ENCODE assay signal across 16 mouse cellular contexts in the genomic region with DNA sequence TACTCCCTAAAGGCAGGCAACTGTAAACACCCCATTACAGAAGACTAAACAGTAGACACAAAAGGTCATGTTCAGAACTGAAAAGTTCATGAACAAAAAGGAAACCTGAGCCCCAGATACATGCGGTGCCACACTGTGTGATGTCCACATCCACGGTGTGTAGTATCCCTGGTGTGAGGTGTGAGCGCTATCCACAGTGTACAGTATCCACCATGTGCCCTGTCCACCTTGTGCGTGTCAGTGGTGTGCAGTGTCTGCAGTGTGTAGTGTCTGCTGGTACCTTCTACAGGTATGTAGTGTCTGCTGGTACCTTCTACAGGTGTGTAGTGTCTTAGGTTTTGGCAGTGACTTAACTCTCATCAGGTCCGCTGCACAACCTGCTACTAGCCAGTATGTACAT.
DNase-seq lines count a peak whose midpoint lies in the region; ATAC-seq and TF ChIP-seq lines count a peak whose summit lies in the region.
"Had no signal": no experiment of that assay in that cellular context is flagged by ENCODE, and none has a peak within 500 bp of the region (broad histone marks: within the 10 kb centered on the region; RNA-seq: fewer than 3 reads in every experiment).

No protein-coding gene starts in this region.

- no peak overlapping the region for H3K9ac ChIP-seq in heart, postnatal 0 days (replicated peaks; ENCODE audit: low read depth, low read length)
- no peak overlapping the region for H3K9ac ChIP-seq in limb, embryonic 15.5 days
- H3K9ac ChIP-seq in embryonic facial prominence, embryonic 13.5 days = no peak overlapping the region
- no peak overlapping the region for H3K9ac ChIP-seq in forebrain, embryonic 15.5 days (replicated peaks)

- H3K27ac ChIP-seq in heart, postnatal 0 days (ENCODE audit: low read depth) = peak overlapping the region; percentile 35; the same call in 1 of the 2 replicates
- peak overlapping the region; percentile 54; the same call in 1 of the 2 replicates for H3K27ac ChIP-seq in limb, embryonic 15.5 days
- H3K27ac ChIP-seq in limb, embryonic 10.5 days = no peak overlapping the region
- peak overlapping the region; percentile 18; the same call in 1 of the 2 replicates for H3K27ac ChIP-seq in embryonic facial prominence, embryonic 13.5 days
- H3K27ac ChIP-seq in forebrain, embryonic 15.5 days (replicated peaks) = no peak overlapping the region
- H3K27ac ChIP-seq: heart, embryonic 10.5 days had no signal

- no peak for TF ChIP-seq CTCF in heart, postnatal 0 days (IDR thresholded peaks at IDR 0.05; ENCODE audit: low read depth)

- H3K36me3 ChIP-seq in heart, postnatal 0 days (replicated peaks; ENCODE audit: control insufficient read depth, insufficient read depth, low read length) = no peaks in the 10 kb centered on the region
- H3K36me3 ChIP-seq in limb, embryonic 15.5 days = peaks cover 4% of the 10 kb centered on the region; the same call in 1 of the 2 replicates
- no peaks in the 10 kb centered on the region for H3K36me3 ChIP-seq in limb, embryonic 10.5 days
- H3K36me3 ChIP-seq in embryonic facial prominence, embryonic 13.5 days = peaks cover 4% of the 10 kb centered on the region; the same call in 1 of the 2 replicates
- H3K36me3 ChIP-seq in forebrain, embryonic 15.5 days = 0 out of 2 replicates have a peak, but pooled peaks cover 3% of the 10 kb centered on the region

- H3K4me1 ChIP-seq in heart, postnatal 0 days (ENCODE audit: control insufficient read depth, insufficient read depth) = peaks cover 83% of the 10 kb centered on the region
- peaks cover 37% of the 10 kb centered on the region for H3K4me1 ChIP-seq in limb, embryonic 15.5 days
- peaks cover 10% of the 10 kb centered on the region; the same call in 1 of the 2 replicates for H3K4me1 ChIP-seq in limb, embryonic 10.5 days
- H3K4me1 ChIP-seq in embryonic facial prominence, embryonic 13.5 days = peaks cover 77% of the 10 kb centered on the region
- H3K4me1 ChIP-seq in forebrain, embryonic 15.5 days = peaks cover 71% of the 10 kb centered on the region

- intact Hi-C loops in heart, postnatal 10 days (cut with DNase I) = no loop called here

- H3K4me3 ChIP-seq in heart, postnatal 0 days (ENCODE audit: low read depth, low read length) = no peak overlapping the region
- no peak overlapping the region for H3K4me3 ChIP-seq in limb, embryonic 15.5 days
- no peak overlapping the region for H3K4me3 ChIP-seq in limb, embryonic 10.5 days
- no peak overlapping the region for H3K4me3 ChIP-seq in embryonic facial prominence, embryonic 13.5 days
- no peak overlapping the region for H3K4me3 ChIP-seq in forebrain, embryonic 15.5 days
- H3K4me3 ChIP-seq: heart, embryonic 10.5 days had no signal

- no peak overlapping the region for H3K4me2 ChIP-seq in heart, postnatal 0 days (ENCODE audit: low read depth, low read length)
- H3K4me2 ChIP-seq in limb, embryonic 15.5 days = no peak overlapping the region
- no peak overlapping the region for H3K4me2 ChIP-seq in embryonic facial prominence, embryonic 13.5 days
- H3K4me2 ChIP-seq in forebrain, embryonic 15.5 days (replicated peaks) = no peak overlapping the region

- 86% methylated on average over 5 of the region's 5 CpGs for WGBS in heart, postnatal 0 days
- 80% methylated on average over 5 of the region's 5 CpGs for WGBS in limb, embryonic 15.5 days
- WGBS in limb, embryonic 10.5 days = 93% methylated on average over 5 of the region's 5 CpGs
- 75% methylated on average over 5 of the region's 5 CpGs for WGBS in embryonic facial prominence, embryonic 13.5 days
- 83% methylated on average over 5 of the region's 5 CpGs for WGBS in forebrain, embryonic 15.5 days

- no peak for ATAC-seq in heart, postnatal 0 days (ENCODE audit: insufficient read depth, low read depth)
- no peak for ATAC-seq in limb, embryonic 15.5 days (ENCODE audit: insufficient number of reproducible peaks, low FRiP score, low TSS enrichment, low read depth)
- ATAC-seq in embryonic facial prominence, embryonic 13.5 days (ENCODE audit: insufficient number of reproducible peaks, insufficient read depth, low FRiP score, low TSS enrichment, low read depth) = no peak
- peak; percentile 24; the same call in 1 of the 2 replicates for ATAC-seq in forebrain, embryonic 15.5 days (replicated peaks)

- H3K9me3 ChIP-seq in heart, postnatal 0 days (replicated peaks; ENCODE audit: control insufficient read depth, low read length) = no peaks in the 10 kb centered on the region
- H3K9me3 ChIP-seq in limb, embryonic 15.5 days = no peaks in the 10 kb centered on the region
- no peaks in the 10 kb centered on the region for H3K9me3 ChIP-seq in limb, embryonic 10.5 days (replicated peaks)
- no peaks in the 10 kb centered on the region for H3K9me3 ChIP-seq in embryonic facial prominence, embryonic 13.5 days
- H3K9me3 ChIP-seq in forebrain, embryonic 15.5 days = no peaks in the 10 kb centered on the region
- H3K9me3 ChIP-seq: heart, embryonic 10.5 days had no signal

- no peaks in the 10 kb centered on the region for H3K27me3 ChIP-seq in heart, postnatal 0 days (ENCODE audit: control insufficient read depth, insufficient read depth, low read length)
- no peaks in the 10 kb centered on the region for H3K27me3 ChIP-seq in limb, embryonic 15.5 days
- no peaks in the 10 kb centered on the region for H3K27me3 ChIP-seq in limb, embryonic 10.5 days (ENCODE audit: low read depth, poor library complexity, severe bottlenecking)
- no peaks in the 10 kb centered on the region for H3K27me3 ChIP-seq in embryonic facial prominence, embryonic 13.5 days
- no peaks in the 10 kb centered on the region for H3K27me3 ChIP-seq in forebrain, embryonic 15.5 days

- no peak for DNase-seq in heart, postnatal 0 days (ENCODE audit: low spot score)
- DNase-seq in heart, postnatal 10 days = no peak
- DNase-seq in limb, embryonic 10.5 days (ENCODE audit: low spot score) = no peak
- no peak for DNase-seq in thymus, postnatal 14 days
- DNase-seq: cerebellum, adult 9-10 months; gastrocnemius, postnatal 14 days; heart, postnatal 4 days; kidney, adult 8-10 months; layer of hippocampus, adult 9-11 months; lung, postnatal 4 days; right cerebral cortex, postnatal 4 days; thymus, postnatal 25 days had no signal

- TF ChIP-seq EP300 in heart, postnatal 0 days (IDR thresholded peaks at IDR 0.05; ENCODE audit: low read depth) = no peak

Comparison
In these comparisons a context has a peak if more than half of its experiments do, and no peak if none do; other contexts are left out.
1. H3K27ac ChIP-seq: peak in heart, postnatal 0 days (single experiment), limb, embryonic 15.5 days (single experiment) and embryonic facial prominence, embryonic 13.5 days (single experiment); none in limb, embryonic 10.5 days (single experiment) and forebrain, embryonic 15.5 days (single experiment).